Mouse (Mus musculus) kidney, adult 2 months (tissue): ENCODE results near the gene Ttll5.

Source experiments
- CTCF ChIP-seq: fragments of 200-500 bp; conservative IDR thresholded peaks from 2 replicates; pipeline ENCODE4 v1.5.1; 2011; ENCODE audit warnings: low read depth, mild to moderate bottlenecking, control low read depth, low read length, moderate library complexity, mixed read lengths; ENCODE audit not compliant: insufficient read depth, insufficient read length
- POLR2A ChIP-seq: fragments of 200-500 bp; IDR thresholded peaks from one replicate; pipeline ENCODE4 v1.6.1; 2011; ENCODE audit warnings: low read depth, low read length, control low read depth

DNA sequence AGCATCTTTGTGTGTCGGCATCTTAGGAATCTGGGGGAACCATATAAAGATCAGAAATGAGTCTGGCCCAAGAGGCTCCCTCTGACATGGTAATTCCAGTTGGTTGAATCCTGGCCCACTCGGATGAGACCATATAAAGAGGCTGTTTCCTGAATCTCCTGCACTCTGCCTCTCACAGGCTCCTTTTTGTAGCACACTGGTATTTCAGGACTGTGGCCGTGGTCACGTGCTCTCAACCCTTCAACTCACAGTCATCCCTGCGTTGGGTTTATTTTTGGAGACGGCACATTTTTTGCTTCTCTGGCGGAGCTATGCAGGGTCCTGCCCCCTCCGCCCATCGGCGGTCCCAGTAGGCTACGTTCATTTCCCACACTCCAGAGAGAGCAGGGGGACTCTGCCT is 279.8 kb downstream of the Ttll5 start:
- TF ChIP-seq POLR2A (no peak), CTCF (no peak)
